Mouse (Mus musculus) stomach, postnatal 0 days (tissue): ENCODE results near the gene Wscd1.

ENCODE experiments used
- CTCF ChIP-seq: IDR thresholded peaks from 2 replicates; pipeline ENCODE4 v1.5.1; 2016; ENCODE audit warnings: antibody characterized with exemption, low read depth, mild to moderate bottlenecking, moderate library complexity
- EP300 ChIP-seq: optimal IDR thresholded peaks from 2 replicates; pipeline ENCODE3; 2016; ENCODE audit warnings: antibody characterized with exemption

- TF ChIP-seq CTCF (no peak), EP300 (no peak)
Measured at GRCm38 (mm10) chr11:71816918-71817317, 67.2 kb downstream of the Wscd1 start.
